Mouse (Mus musculus) fat pad, adult 2 months (tissue): ENCODE measurements around the gene Ccdc169.

Source experiments
- DNase-seq: peaks from one replicate; pipeline ENCODE4 v3.0.0-alpha.2; 2011; ENCODE audit warnings: low read depth, low spot score; ENCODE audit errors: extremely low read depth

Gene Ccdc169

GRCm38 (mm10) chr3:55119275-55119898 is 17.8 kb upstream of the Ccdc169 start:
- peak; percentile 82 for DNase-seq

GRCm38 (mm10) chr3:55122336-55122870 is 14.7 kb upstream of the Ccdc169 start:
- no peak for DNase-seq

GRCm38 (mm10) chr3:55123064-55123463 is 14.1 kb upstream of the Ccdc169 start:
- DNase-seq: no peak

- DNase-seq: no peak
Measured at GRCm38 (mm10) chr3:55129181-55129692, 7.9 kb upstream of the Ccdc169 start.

- DNase-seq: no peak
Measured at GRCm38 (mm10) chr3:55131576-55132233, 5.4 kb upstream of the Ccdc169 start.

- no peak for DNase-seq
Measured at GRCm38 (mm10) chr3:55139837-55140236, 2.7 kb downstream of the Ccdc169 start.

GRCm38 (mm10) chr3:55141401-55141800 is 4.3 kb downstream of the Ccdc169 start:
- DNase-seq: no peak

- DNase-seq: no peak
Measured at GRCm38 (mm10) chr3:55144916-55145315, 7.8 kb downstream of the Ccdc169 start.

GRCm38 (mm10) chr3:55146441-55146840 is 9.3 kb downstream of the Ccdc169 start:
- peak; percentile 43 for DNase-seq

GRCm38 (mm10) chr3:55147156-55147555 is 10.0 kb downstream of the Ccdc169 start:
- DNase-seq: no peak

- no peak for DNase-seq
Measured at GRCm38 (mm10) chr3:55148091-55148490, 11.0 kb downstream of the Ccdc169 start.

GRCm38 (mm10) chr3:55151656-55152433 is 14.7 kb downstream of the Ccdc169 start:
- DNase-seq: no peak

- DNase-seq: no peak
Measured at GRCm38 (mm10) chr3:55152673-55153334, 15.7 kb downstream of the Ccdc169 start.

- no peak for DNase-seq
Measured at GRCm38 (mm10) chr3:55154163-55154562, 17.0 kb downstream of the Ccdc169 start.

- no peak for DNase-seq
Measured at GRCm38 (mm10) chr3:55157413-55157812, 20.3 kb downstream of the Ccdc169 start.

- no peak for DNase-seq
Measured at GRCm38 (mm10) chr3:55161144-55161543, 24.0 kb downstream of the Ccdc169 start.

- no peak for DNase-seq
Measured at GRCm38 (mm10) chr3:55163510-55163909, 26.4 kb downstream of the Ccdc169 start.

GRCm38 (mm10) chr3:55172478-55172877 is 35.3 kb downstream of the Ccdc169 start:
- DNase-seq: no peak

GRCm38 (mm10) chr3:55177271-55177670 is 40.1 kb downstream of the Ccdc169 start:
- DNase-seq: no peak

GRCm38 (mm10) chr3:55181766-55182165 is 44.6 kb downstream of the Ccdc169 start, which contains the start of gene Sohlh2:
Gene Sohlh2, plus strand, starts transcription at chr3:55182028.
- no peak for DNase-seq

GRCm38 (mm10) chr3:55191668-55192067 is 54.5 kb downstream of the Ccdc169 start:
- DNase-seq: no peak
